Mouse (Mus musculus) heart, embryonic 13.5 days (tissue): ENCODE results near the gene Tcl1b4. TPM values are rescaled to one million over a fixed set of nuclear protein-coding genes. Genes with fewer than 3 reads are reported as not detected.

Experiments
- polyA plus RNA-seq: library from polyadenylated mRNA; unstranded; fragments of >200 nt; fragmentation: Nextera tagmentation; extraction: Ambion mirVana; gene quantifications from 2 replicates; pipeline ENCODE4 v1.2.1, GENCODE M21; 2015

The Tcl1b4 gene
- polyA plus RNA-seq, 1 experiment from 2014 or later, result not detected

Other genes starting within 250 kb of the Tcl1b4 start
- 0.36 and 0.78 TPM in 2 replicates for gene Syne3, start 192.1 kb upstream of the Tcl1b4 start, polyA plus RNA-seq
- gene Glrx5, start 169.3 kb upstream of the Tcl1b4 start, polyA plus RNA-seq, result 168 and 174 TPM in 2 replicates
- not detected in 2 replicates for gene Tcl1b2, start 55.9 kb upstream of the Tcl1b4 start, polyA plus RNA-seq
- gene Tcl1b1, start 42.3 kb upstream of the Tcl1b4 start, polyA plus RNA-seq, result not detected in 2 replicates
- gene Tcl1b5, start 25.6 kb upstream of the Tcl1b4 start, polyA plus RNA-seq, result not detected in 2 replicates
- gene Tcl1b3, start 10.9 kb upstream of the Tcl1b4 start, polyA plus RNA-seq, result not detected in 2 replicates
- gene Tcl1, start 20.8 kb downstream of the Tcl1b4 start, polyA plus RNA-seq, result not detected in 2 replicates
- gene Tunar, start 131.9 kb downstream of the Tcl1b4 start, polyA plus RNA-seq, result not detected in 2 replicates